Mouse (Mus musculus): ENCODE results near the gene 5530401A14Rik. TPM values are rescaled to one million over a fixed set of nuclear protein-coding genes. Genes with fewer than 3 reads are reported as not detected.

Gene 5530401A14Rik
- polyA plus RNA-seq, 1 experiment, result not detected

DNA sequence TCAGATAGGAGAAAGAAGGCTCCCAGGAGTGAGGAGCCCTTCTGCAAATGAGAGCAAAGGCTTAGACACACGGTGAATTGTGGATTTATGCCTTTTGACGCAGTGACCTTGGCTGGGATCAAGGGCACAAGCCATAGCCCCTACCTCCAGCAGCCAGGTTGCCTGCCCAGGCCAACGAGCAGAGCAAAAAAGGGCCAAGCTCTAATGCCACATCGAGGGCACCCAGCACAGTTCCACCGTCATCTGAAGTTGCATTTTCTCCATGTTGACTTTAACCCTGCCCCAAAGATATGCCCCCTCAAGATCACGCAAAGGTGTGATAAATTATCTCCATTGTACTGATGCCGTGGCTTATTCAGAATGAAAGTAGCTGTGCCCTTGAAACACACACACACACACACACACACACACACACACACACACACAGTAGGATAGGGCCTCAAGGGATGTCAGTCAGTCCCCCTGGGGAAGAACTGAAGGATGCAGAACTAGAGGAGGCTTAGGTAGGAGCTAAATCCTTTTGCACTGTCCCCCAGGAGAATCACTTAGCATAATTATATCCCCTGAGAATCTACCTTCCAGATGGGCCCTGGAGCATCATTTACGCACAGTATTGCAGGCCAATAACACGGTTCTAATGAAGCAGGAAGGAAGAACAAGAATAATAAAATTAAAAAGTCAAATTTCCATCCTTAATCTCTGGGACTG is 11.2 kb downstream of the 5530401A14Rik start:
- no peaks in the 10 kb centered on the region for H3K79me3 ChIP-seq (ENCODE audit: low read depth)
- no peaks in the 10 kb centered on the region for H3K36me3 ChIP-seq (ENCODE audit: control insufficient read depth, insufficient read depth)
- no peak overlapping the region for H3K4me3 ChIP-seq (ENCODE audit: insufficient read depth, poor library complexity, severe bottlenecking)
- TF ChIP-seq MAX (IDR thresholded peaks at IDR 0.05) (no peak), MYOD1 (IDR thresholded peaks at IDR 0.05; ENCODE audit: control insufficient read depth, insufficient read length, low read depth) (no peak), CEBPB (IDR thresholded peaks at IDR 0.05; ENCODE audit: low read depth) (no peak), USF1 (IDR thresholded peaks at IDR 0.05; ENCODE audit: low read depth) (no peak), FOSL1 (IDR thresholded peaks at IDR 0.05; ENCODE audit: insufficient read depth, low read length, poor library complexity, severe bottlenecking) (no peak), CTCF (IDR thresholded peaks at IDR 0.05; ENCODE audit: control insufficient read depth, insufficient read depth, insufficient read length) (no peak), MYOG (IDR thresholded peaks at IDR 0.05; ENCODE audit: control insufficient read depth, extremely low read depth, insufficient read length) (no peak)
- H3K79me2 ChIP-seq (ENCODE audit: control insufficient read depth, insufficient read depth), result no peaks in the 10 kb centered on the region
- no peak overlapping the region for H3ac ChIP-seq (ENCODE audit: control insufficient read depth, insufficient read length, low read depth)
- H3K27me3 ChIP-seq (ENCODE audit: control insufficient read depth, insufficient read depth, insufficient read length), result peaks cover 35% of the 10 kb centered on the region

- H3K79me2 ChIP-seq (ENCODE audit: control insufficient read depth, insufficient read depth), result no peaks in the 10 kb centered on the region
- H3ac ChIP-seq (ENCODE audit: control insufficient read depth, insufficient read length, low read depth), result no peak overlapping the region
- no peaks in the 10 kb centered on the region for H3K36me3 ChIP-seq (ENCODE audit: control insufficient read depth, insufficient read depth)
- peaks cover 8% of the 10 kb centered on the region for H3K27me3 ChIP-seq (ENCODE audit: control insufficient read depth, insufficient read depth, insufficient read length)
- H3K4me3 ChIP-seq (ENCODE audit: insufficient read depth, poor library complexity, severe bottlenecking), result no peak overlapping the region
- no peaks in the 10 kb centered on the region for H3K79me3 ChIP-seq (ENCODE audit: low read depth)
- TF ChIP-seq MYOD1 (IDR thresholded peaks at IDR 0.05; ENCODE audit: control insufficient read depth, insufficient read length, low read depth) (no peak), USF1 (IDR thresholded peaks at IDR 0.05; ENCODE audit: low read depth) (no peak), MAX (IDR thresholded peaks at IDR 0.05) (no peak), FOSL1 (IDR thresholded peaks at IDR 0.05; ENCODE audit: insufficient read depth, low read length, poor library complexity, severe bottlenecking) (no peak), MYOG (IDR thresholded peaks at IDR 0.05; ENCODE audit: control insufficient read depth, extremely low read depth, insufficient read length) (no peak), CTCF (IDR thresholded peaks at IDR 0.05; ENCODE audit: control insufficient read depth, insufficient read depth, insufficient read length) (no peak), CEBPB (IDR thresholded peaks at IDR 0.05; ENCODE audit: low read depth) (no peak)
These were observed 36.0 kb downstream of the 5530401A14Rik start for GRCm38 (mm10) chr11:81896511-81896910.

GRCm38 (mm10) chr11:81897547-81898354 is 37.3 kb downstream of the 5530401A14Rik start:
- no peaks in the 10 kb centered on the region for H3K36me3 ChIP-seq (ENCODE audit: control insufficient read depth, insufficient read depth)
- no peaks in the 10 kb centered on the region for H3K79me2 ChIP-seq (ENCODE audit: control insufficient read depth, insufficient read depth)
- no peak overlapping the region for H3ac ChIP-seq (ENCODE audit: control insufficient read depth, insufficient read length, low read depth)
- H3K4me3 ChIP-seq (ENCODE audit: insufficient read depth, poor library complexity, severe bottlenecking), result no peak overlapping the region
- no peaks in the 10 kb centered on the region for H3K79me3 ChIP-seq (ENCODE audit: low read depth)
- H3K27me3 ChIP-seq (ENCODE audit: control insufficient read depth, insufficient read depth, insufficient read length), result peaks cover 8% of the 10 kb centered on the region
- TF ChIP-seq MAX (IDR thresholded peaks at IDR 0.05) (no peak), MYOD1 (IDR thresholded peaks at IDR 0.05; ENCODE audit: control insufficient read depth, insufficient read length, low read depth) (no peak), USF1 (IDR thresholded peaks at IDR 0.05; ENCODE audit: low read depth) (no peak), MYOG (IDR thresholded peaks at IDR 0.05; ENCODE audit: control insufficient read depth, extremely low read depth, insufficient read length) (no peak)

GRCm38 (mm10) chr11:81902318-81902717 is 41.8 kb downstream of the 5530401A14Rik start:
- TF ChIP-seq CTCF (IDR thresholded peaks at IDR 0.05; ENCODE audit: control insufficient read depth, insufficient read depth, insufficient read length) (no peak), CEBPB (IDR thresholded peaks at IDR 0.05; ENCODE audit: low read depth) (no peak), FOSL1 (IDR thresholded peaks at IDR 0.05; ENCODE audit: insufficient read depth, low read length, poor library complexity, severe bottlenecking) (no peak), USF1 (IDR thresholded peaks at IDR 0.05; ENCODE audit: low read depth) (no peak), MYOG (IDR thresholded peaks at IDR 0.05; ENCODE audit: control insufficient read depth, extremely low read depth, insufficient read length) (no peak), MAX (IDR thresholded peaks at IDR 0.05) (no peak), MYOD1 (IDR thresholded peaks at IDR 0.05; ENCODE audit: control insufficient read depth, insufficient read length, low read depth) (no peak)
- Histone ChIP-seq H3K79me3 (ENCODE audit: low read depth) (no peaks in the 10 kb centered on the region), H3K27me3 (ENCODE audit: control insufficient read depth, insufficient read depth, insufficient read length) (peaks cover 8% of the 10 kb centered on the region), H3ac (ENCODE audit: control insufficient read depth, insufficient read length, low read depth) (no peak overlapping the region), H3K79me2 (ENCODE audit: control insufficient read depth, insufficient read depth) (no peaks in the 10 kb centered on the region), H3K4me3 (ENCODE audit: insufficient read depth, poor library complexity, severe bottlenecking) (no peak overlapping the region), H3K36me3 (ENCODE audit: control insufficient read depth, insufficient read depth) (no peaks in the 10 kb centered on the region)

DNA sequence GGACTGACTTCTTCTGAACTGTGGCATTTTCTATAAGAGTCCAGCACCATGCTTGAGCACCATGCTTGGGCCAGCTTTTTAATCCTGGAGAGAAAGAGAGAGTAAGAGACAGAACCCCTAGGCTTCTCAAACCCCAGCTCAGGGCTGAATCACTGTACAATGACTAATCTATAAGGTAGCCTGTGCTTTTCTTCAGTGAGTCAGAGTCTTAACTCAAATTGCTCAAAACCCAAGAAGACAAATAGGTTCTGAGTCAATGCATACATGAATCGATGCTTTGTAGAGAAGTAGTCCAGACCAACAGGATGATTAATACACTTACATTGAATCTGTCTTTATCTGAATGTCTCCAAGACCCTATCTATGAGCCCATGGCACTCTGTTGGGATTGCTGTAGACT is 48.3 kb downstream of the 5530401A14Rik start:
- H3K79me2 ChIP-seq (ENCODE audit: control insufficient read depth, insufficient read depth), result no peaks in the 10 kb centered on the region
- H3K4me3 ChIP-seq (ENCODE audit: insufficient read depth, poor library complexity, severe bottlenecking), result no peak overlapping the region
- no peaks in the 10 kb centered on the region for H3K36me3 ChIP-seq (ENCODE audit: control insufficient read depth, insufficient read depth)
- H3K79me3 ChIP-seq (ENCODE audit: low read depth), result no peaks in the 10 kb centered on the region
- no peak for TF ChIP-seq MYOG (IDR thresholded peaks at IDR 0.05; ENCODE audit: control insufficient read depth, extremely low read depth, insufficient read length)
- TF ChIP-seq USF1 (IDR thresholded peaks at IDR 0.05; ENCODE audit: low read depth), result no peak
- TF ChIP-seq CTCF (IDR thresholded peaks at IDR 0.05; ENCODE audit: control insufficient read depth, insufficient read depth, insufficient read length), result no peak
- no peak for TF ChIP-seq MYOD1 (IDR thresholded peaks at IDR 0.05; ENCODE audit: control insufficient read depth, insufficient read length, low read depth)
- peak; percentile 72 for TF ChIP-seq CEBPB (IDR thresholded peaks at IDR 0.05; ENCODE audit: low read depth)
- TF ChIP-seq FOSL1 (IDR thresholded peaks at IDR 0.05; ENCODE audit: insufficient read depth, low read length, poor library complexity, severe bottlenecking), result peak; percentile 97
- TF ChIP-seq MAX (IDR thresholded peaks at IDR 0.05), result no peak
- no peaks in the 10 kb centered on the region for H3K27me3 ChIP-seq (ENCODE audit: control insufficient read depth, insufficient read depth, insufficient read length)
- H3ac ChIP-seq (ENCODE audit: control insufficient read depth, insufficient read length, low read depth), result no peak overlapping the region

All from C2C12 (cell line).